Mouse (Mus musculus): ENCODE data around the gene Tecpr1.

DNA sequence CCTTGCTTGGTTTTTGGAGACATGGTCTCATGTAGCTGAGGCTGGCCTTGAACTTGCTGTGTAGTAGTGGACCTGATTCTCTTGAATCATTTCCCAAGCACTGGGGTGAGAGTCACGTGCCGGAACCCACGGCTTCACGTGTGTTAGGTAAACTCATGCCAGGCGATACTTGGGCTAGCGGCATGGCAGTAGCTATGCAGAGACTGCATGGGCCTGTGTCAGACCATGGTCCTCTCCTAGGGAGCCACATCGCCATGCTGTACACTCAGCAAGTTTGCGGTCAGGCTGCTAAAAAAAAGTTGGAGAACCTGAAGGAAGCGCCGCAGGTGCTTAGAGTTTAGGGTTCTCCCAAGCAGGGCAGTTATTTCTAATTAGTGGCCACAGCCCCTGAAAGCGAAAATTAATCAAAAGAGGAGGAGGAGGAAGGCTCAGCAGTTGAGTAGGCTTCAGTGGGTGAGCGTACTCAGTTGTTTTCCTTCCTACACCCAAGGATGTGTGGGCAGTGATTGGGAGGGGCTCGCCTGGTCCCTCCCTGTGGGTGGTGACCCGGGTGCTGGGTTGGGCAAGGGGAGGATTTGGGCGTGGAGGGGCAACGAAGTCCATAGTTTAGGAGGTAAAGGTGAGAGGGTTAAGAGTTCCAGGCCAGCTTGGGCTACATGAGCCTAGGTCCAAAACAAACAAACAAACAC lies 30.9 kb upstream of the Tecpr1 start:
- TF ChIP-seq CTCF (IDR thresholded peaks at IDR 0.05; ENCODE audit: borderline replicate concordance, extremely low read depth, insufficient read depth, insufficient read length): no peak
- no peak for TF ChIP-seq POLR2A (IDR thresholded peaks at IDR 0.05; ENCODE audit: borderline replicate concordance, extremely low read depth, insufficient read depth, insufficient read length, poor library complexity, severe bottlenecking)

All from brain, embryonic 14.5 days (tissue).